Mouse (Mus musculus) hindbrain, embryonic 10.5 days (tissue): Measurements from ENCODE around the gene Abcb5. TPM values are rescaled to one million over a fixed set of nuclear protein-coding genes. Genes with fewer than 3 reads are reported as not detected.
"Not testable (repeated sequence)": the region's sequence is repeated elsewhere in the genome, so short reads cannot be mapped to it uniquely, and the experiment has no call there.

Experiments
- DNase-seq: peaks from one replicate; pipeline ENCODE4 v3.0.0-alpha.2; 2017; ENCODE audit warnings: low spot score
- H3K27ac ChIP-seq: fragments of 300-500 bp; sonication (generic); 2 replicates; pipeline ENCODE4 v1.5.1; 2016; ENCODE audit warnings: mild to moderate bottlenecking, moderate library complexity
- H3K27me3 ChIP-seq: fragments of 300-500 bp; sonication (generic); 2 replicates; pipeline ENCODE4 v1.6.1; 2016; ENCODE audit warnings: mild to moderate bottlenecking; ENCODE audit not compliant: poor library complexity, insufficient read depth, severe bottlenecking
- H3K36me3 ChIP-seq: fragments of 300-500 bp; sonication (generic); 2 replicates; pipeline ENCODE4 v1.6.1; 2016; ENCODE audit warnings: mild to moderate bottlenecking, moderate library complexity
- H3K4me1 ChIP-seq: fragments of 300-500 bp; sonication (generic); replicated peaks from 2 replicates; pipeline ENCODE4 v1.6.1; 2016; ENCODE audit warnings: mild to moderate bottlenecking
- H3K4me3 ChIP-seq: fragments of 300-500 bp; sonication (generic); 2 replicates; pipeline ENCODE4 v1.5.1; 2016; ENCODE audit warnings: mild to moderate bottlenecking, moderate library complexity
- H3K9me3 ChIP-seq: fragments of 300-500 bp; sonication (generic); 2 replicates; pipeline ENCODE4 v1.6.1; 2016; ENCODE audit warnings: mild to moderate bottlenecking, moderate library complexity
- WGBS: fragments of 180-500 bp; shearing (Covaris S2); methylation state at CpG from one replicate; pipeline ENCODE4 v1.1.7; 2016; 5-methylcytosine and 5-hydroxymethylcytosine counted together
- polyA plus RNA-seq: library from polyadenylated mRNA; unstranded; fragments of >200 nt; fragmentation: Nextera tagmentation; extraction: Ambion mirVana; gene quantifications from 2 replicates; pipeline ENCODE4 v1.2.1, GENCODE M21; 2016

The Abcb5 gene
- not detected in 2 replicates for polyA plus RNA-seq

- DNase-seq = no peak
- Histone ChIP-seq H3K27ac (no peak within 1 kb of the TSS), H3K27me3 (no peaks in the 10 kb centered on the region), H3K4me1 (no peaks in the 10 kb centered on the region), H3K4me3 (no peak within 1 kb of the TSS), H3K9me3 (no peaks in the 10 kb centered on the region), H3K36me3 (no peaks in the 10 kb centered on the region)
- WGBS = 93% methylated on average over 4 of the region's 4 CpGs
Observed at GRCm38 (mm10) chr12:118966321-118966720, at the start of gene Abcb5. Gene Abcb5 (minus strand): TSS chr12:118966421.

DNA sequence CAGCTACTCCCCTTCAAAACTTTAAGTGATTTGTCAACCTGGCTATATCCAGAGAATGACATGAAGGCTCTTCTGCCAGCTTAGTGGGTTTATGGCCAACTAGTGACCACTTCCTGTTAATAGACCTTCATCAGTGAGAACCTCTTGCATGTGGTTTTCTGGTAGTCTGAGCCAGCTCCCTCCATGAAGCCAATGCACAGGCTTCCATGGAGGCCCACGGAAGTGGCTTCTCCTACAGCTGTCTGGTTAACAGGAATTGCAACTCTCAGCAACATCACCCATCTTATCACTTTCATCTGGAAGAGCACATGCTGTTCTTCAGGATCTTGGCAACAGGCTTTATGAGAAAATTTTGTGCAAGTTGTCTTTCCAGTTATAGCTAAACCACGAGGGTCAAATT, 33.0 kb upstream of the Abcb5 start:
- Histone ChIP-seq H3K4me1 (no peaks in the 10 kb centered on the region), H3K36me3 (no peaks in the 10 kb centered on the region), H3K27me3 (no peaks in the 10 kb centered on the region), H3K4me3 (no peak overlapping the region), H3K27ac (no peak overlapping the region), H3K9me3 (no peaks in the 10 kb centered on the region)
- DNase-seq = no peak
- WGBS = 81% methylated on average over 2 of the region's 2 CpGs

DNA sequence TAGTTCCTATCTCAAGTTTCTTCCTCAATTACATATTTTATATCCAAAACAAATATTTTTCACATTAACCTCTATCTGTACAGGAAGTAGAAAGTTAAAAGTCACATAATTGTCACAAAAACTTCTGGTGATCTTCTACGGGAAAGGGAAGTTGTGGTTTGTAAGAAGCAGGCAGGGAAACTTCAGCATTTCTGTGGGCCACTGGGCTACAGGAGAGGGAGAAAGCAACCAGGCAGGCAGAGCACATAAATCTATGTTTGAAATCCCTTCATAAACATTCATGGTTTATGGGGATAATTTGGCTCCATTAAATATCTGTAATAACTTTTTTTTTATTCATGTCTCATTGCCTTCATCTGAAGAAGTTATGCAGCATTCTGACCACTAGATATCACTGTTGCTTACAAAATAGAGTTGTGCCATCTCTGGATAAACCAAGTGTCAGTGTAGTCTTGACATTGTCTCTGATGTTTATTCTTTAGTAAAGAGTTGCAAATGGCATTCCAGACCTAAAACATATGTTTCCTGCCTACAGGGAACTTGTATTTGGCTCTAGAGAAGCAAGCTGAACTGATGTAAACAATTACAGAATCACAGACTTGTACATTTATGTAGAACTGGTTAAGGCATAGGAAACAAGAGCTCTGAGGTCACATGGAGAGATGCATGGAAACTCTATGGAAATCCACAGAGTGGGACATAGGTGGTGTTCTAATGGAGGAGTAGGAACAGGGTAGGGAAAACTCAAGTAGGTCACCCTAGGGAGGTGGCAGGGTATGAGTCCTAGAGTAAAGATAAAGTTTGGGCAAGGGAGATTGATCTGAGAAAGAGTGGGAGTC, 28.3 kb upstream of the Abcb5 start:
- WGBS = 72% methylated on average over 1 of the region's 1 CpGs
- no peaks in the 10 kb centered on the region for H3K27me3 ChIP-seq
- H3K36me3 ChIP-seq = no peaks in the 10 kb centered on the region
- no peak overlapping the region for H3K27ac ChIP-seq
- no peaks in the 10 kb centered on the region for H3K4me1 ChIP-seq
- H3K9me3 ChIP-seq = peaks cover 3% of the 10 kb centered on the region; the same call in 1 of the 2 replicates
- H3K4me3 ChIP-seq = no peak overlapping the region
- no peak for DNase-seq

GRCm38 (mm10) chr12:118984852-118985251, 18.6 kb upstream of the Abcb5 start:
- Histone ChIP-seq H3K27ac (no peak overlapping the region), H3K4me1 (no peaks in the 10 kb centered on the region), H3K27me3 (no peaks in the 10 kb centered on the region), H3K4me3 (no peak overlapping the region), H3K36me3 (no peaks in the 10 kb centered on the region), H3K9me3 (no peaks in the 10 kb centered on the region)
- 82% methylated on average over 1 of the region's 1 CpGs for WGBS
- DNase-seq = no peak

DNA sequence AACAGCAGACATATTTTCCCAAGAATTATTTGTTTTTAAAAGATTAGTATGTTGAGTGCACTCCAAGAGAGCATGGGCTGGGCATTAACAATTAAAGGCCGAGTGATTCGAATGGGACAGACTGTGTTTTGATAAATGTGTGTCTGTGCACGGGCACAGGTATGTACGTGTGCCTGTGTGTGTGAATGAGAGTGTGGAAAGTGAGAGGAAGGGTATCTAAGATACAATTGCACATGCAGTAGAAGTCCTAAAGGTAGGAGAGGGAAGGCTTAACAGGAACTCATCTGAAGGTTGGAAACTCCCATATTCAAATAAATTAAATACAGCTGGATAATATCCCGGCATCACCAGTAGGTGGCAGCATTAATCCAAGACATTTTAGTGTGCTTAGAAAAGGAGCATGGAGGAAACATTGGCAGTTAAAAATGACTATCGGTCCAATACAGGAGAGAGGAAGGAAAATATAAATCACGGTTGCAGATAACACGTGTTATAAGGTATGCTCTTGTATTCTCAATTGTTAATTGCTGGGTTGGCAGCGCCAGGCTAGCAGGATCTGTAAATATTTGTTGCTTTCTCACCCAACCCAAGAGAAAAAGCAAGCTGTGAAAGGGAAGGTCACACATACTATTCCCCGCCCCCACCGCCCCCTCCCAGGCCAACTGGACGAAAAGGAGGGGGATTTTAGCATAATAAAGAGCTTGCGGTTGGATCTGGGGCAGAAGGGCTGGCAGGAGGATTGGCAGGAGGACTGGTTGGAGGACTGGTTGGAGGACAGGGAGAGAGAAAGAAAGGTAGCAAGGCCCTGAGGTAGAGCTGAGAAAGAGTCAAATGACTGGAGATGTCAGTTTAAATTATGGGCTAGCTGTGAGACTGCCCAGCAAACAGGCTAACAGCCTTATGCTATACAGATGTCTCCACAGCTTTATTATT, 35.6 kb downstream of the Abcb5 start:
- DNase-seq = peak; percentile 66
- H3K27ac ChIP-seq = peak overlapping the region; percentile 81
- no peaks in the 10 kb centered on the region for H3K9me3 ChIP-seq
- H3K36me3 ChIP-seq = no peaks in the 10 kb centered on the region
- peaks cover 14% of the 10 kb centered on the region for H3K4me1 ChIP-seq
- no peaks in the 10 kb centered on the region for H3K27me3 ChIP-seq
- H3K4me3 ChIP-seq = peak overlapping the region; percentile 41
- WGBS = 22% methylated on average over 13 of the region's 13 CpGs

DNA sequence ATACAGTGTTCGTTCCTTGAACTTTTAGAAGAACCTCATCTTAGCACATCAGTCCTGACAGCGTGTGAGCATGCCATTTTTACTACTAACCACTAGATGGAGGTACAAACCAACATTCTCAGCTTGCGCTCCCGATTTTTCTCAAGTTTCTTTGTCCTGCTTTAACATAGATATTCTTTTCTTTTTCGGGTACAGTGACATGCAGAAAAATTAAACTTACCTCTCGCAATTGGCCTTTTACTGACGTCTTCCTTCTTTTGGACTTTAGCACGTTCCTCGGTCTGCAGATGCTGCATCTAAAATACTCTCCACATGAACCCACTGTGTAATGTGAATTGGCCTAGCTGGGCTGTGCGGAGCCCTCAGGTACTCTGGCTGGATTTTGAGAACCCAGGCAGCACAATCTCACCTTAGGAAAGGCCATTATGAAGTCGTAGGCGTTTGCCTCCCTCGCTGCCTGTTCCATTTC, 39.4 kb downstream of the Abcb5 start:
- WGBS = 21% methylated on average over 13 of the region's 13 CpGs
- peak overlapping the region; percentile 32 for H3K4me3 ChIP-seq
- H3K27ac ChIP-seq = peak overlapping the region; percentile 72
- no peaks in the 10 kb centered on the region for H3K36me3 ChIP-seq
- H3K9me3 ChIP-seq = no peaks in the 10 kb centered on the region
- DNase-seq = peak; percentile 39
- no peaks in the 10 kb centered on the region for H3K27me3 ChIP-seq
- H3K4me1 ChIP-seq = peaks cover 14% of the 10 kb centered on the region

DNA sequence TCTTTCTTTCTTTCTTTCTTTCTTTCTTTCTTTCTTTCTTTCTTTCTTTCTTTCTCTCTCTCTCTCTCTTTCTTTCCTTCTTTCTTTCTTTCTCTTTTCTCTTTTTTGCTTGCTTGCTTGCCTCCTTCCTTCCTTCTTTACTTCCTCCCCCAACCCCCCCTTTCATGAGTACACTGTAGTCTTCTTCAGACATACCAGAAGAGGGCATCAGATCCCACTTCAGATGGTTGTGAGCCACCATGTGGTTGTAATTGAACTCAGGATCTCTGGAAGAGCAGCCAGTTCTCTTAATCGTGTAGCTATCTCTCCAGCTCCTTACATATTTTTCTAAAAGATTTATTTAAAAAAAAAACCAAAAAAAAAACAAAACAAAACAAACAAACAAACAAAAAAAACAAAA, 42.3 kb downstream of the Abcb5 start:
- not testable (repeated sequence) for H3K27me3 ChIP-seq, DNase-seq
- 71% methylated on average over 1 of the region's 1 CpGs for WGBS

DNA sequence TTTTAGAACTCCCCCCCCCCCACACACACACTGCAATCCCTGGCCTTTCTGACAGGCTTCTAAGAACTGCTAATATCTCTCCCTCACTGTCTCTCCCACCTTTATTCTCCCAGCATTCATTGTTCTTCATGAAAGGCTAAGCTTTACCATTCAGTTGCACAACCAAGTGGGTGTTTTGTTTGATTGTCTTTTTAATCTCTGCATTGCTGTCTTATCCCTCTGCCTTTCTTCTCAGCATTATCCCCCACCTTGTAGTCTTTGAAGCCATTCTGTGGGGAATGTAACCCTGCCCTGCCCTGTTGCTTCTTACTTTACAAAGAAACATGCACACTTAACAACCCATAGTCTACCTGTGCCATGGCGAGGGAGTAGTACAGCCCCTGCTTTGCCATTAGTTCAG, 48.5 kb downstream of the Abcb5 start:
- Histone ChIP-seq H3K27ac (no peak overlapping the region), H3K36me3 (no peaks in the 10 kb centered on the region), H3K9me3 (no peaks in the 10 kb centered on the region), H3K27me3 (no peaks in the 10 kb centered on the region), H3K4me1 (0 out of 2 replicates have a peak, but pooled peaks cover 4% of the 10 kb centered on the region), H3K4me3 (no peak overlapping the region)
- WGBS = 52% methylated on average over 1 of the region's 1 CpGs
- DNase-seq = no peak

More for the DNA sequence above, 42.3 kb downstream of the Abcb5 start:
- not testable (repeated sequence) for H3K4me3 ChIP-seq, H3K36me3 ChIP-seq, H3K9me3 ChIP-seq, H3K4me1 ChIP-seq, H3K27ac ChIP-seq

GRCm38 (mm10) chr12:118910360-118910759, 55.9 kb downstream of the Abcb5 start:
- WGBS = 69% methylated on average over 2 of the region's 2 CpGs
- H3K36me3 ChIP-seq = no peaks in the 10 kb centered on the region
- no peak overlapping the region for H3K27ac ChIP-seq
- H3K4me3 ChIP-seq = no peak overlapping the region
- DNase-seq = no peak
- H3K9me3 ChIP-seq = no peaks in the 10 kb centered on the region
- H3K4me1 ChIP-seq = no peaks in the 10 kb centered on the region
- no peaks in the 10 kb centered on the region for H3K27me3 ChIP-seq

DNA sequence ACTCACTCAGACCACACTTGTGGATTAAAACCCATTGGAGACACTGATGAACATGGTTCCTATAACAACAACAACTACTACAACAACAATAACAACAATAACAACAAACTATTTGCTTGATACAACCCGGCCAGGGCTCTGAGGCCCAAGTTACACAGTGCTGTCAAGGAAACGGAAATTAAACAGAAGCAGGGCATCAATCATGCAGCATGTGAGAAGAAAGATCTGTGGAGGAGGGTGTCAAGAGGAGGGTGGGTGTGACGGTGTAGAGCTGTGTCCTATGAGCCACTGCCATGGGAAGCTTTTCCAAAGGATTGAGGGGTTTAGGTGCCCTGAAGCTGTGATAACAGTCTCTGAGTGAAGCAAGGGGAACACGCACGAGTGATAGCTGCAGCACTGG, 64.0 kb downstream of the Abcb5 start:
- Histone ChIP-seq H3K36me3 (no peaks in the 10 kb centered on the region), H3K9me3 (no peaks in the 10 kb centered on the region), H3K27me3 (no peaks in the 10 kb centered on the region), H3K4me1 (no peaks in the 10 kb centered on the region), H3K4me3 (no peak overlapping the region), H3K27ac (no peak overlapping the region)
- WGBS = 63% methylated on average over 5 of the region's 5 CpGs
- no peak for DNase-seq

- H3K27ac ChIP-seq = no peak overlapping the region
- no peaks in the 10 kb centered on the region for H3K36me3 ChIP-seq
- no peak for DNase-seq
- 59% methylated on average over 2 of the region's 2 CpGs for WGBS
- no peaks in the 10 kb centered on the region for H3K4me1 ChIP-seq
- no peaks in the 10 kb centered on the region for H3K9me3 ChIP-seq
- H3K27me3 ChIP-seq = no peaks in the 10 kb centered on the region
- no peak overlapping the region for H3K4me3 ChIP-seq
Observed at GRCm38 (mm10) chr12:118887964-118888363, 78.3 kb downstream of the Abcb5 start.

GRCm38 (mm10) chr12:118882790-118883189, 83.4 kb downstream of the Abcb5 start:
- no peak for DNase-seq
- Histone ChIP-seq H3K4me1 (no peaks in the 10 kb centered on the region), H3K27ac (no peak overlapping the region), H3K9me3 (no peaks in the 10 kb centered on the region), H3K4me3 (no peak overlapping the region), H3K27me3 (no peaks in the 10 kb centered on the region), H3K36me3 (no peaks in the 10 kb centered on the region)

GRCm38 (mm10) chr12:118872673-118873072, 93.5 kb downstream of the Abcb5 start:
- H3K4me3 ChIP-seq = no peak overlapping the region
- no peaks in the 10 kb centered on the region for H3K4me1 ChIP-seq
- 79% methylated on average over 8 of the region's 8 CpGs for WGBS
- H3K27me3 ChIP-seq = no peaks in the 10 kb centered on the region
- no peak for DNase-seq
- H3K36me3 ChIP-seq = no peaks in the 10 kb centered on the region
- no peaks in the 10 kb centered on the region for H3K9me3 ChIP-seq
- no peak overlapping the region for H3K27ac ChIP-seq
